Mouse (Mus musculus): Measurements from ENCODE around the gene Fam199x. TPM values are rescaled to one million over a fixed set of nuclear protein-coding genes. Genes with fewer than 3 reads are reported as not detected.

Fam199x gene
- 12.0 and 12.1 TPM in 2 replicates for polyA plus RNA-seq (2014; fragmentation: Nextera tagmentation; extraction: Ambion mirVana)

GRCm38 (mm10) chrX:137049425-137050225 is at the start of gene Fam199x:
Fam199x (plus strand) TSS chrX:137049594.
- WGBS = 14% methylated on average over 15 of the region's 62 CpGs
- H3K9ac ChIP-seq (ENCODE audit: low read depth, low read length) = peak within 1 kb of the TSS; percentile 60
- no peaks in the 10 kb centered on the region for H3K9me3 ChIP-seq (ENCODE audit: control insufficient read depth, low read length)
- peak within 1 kb of the TSS; percentile 6; the same call in 1 of the 2 replicates for H3K27ac ChIP-seq (ENCODE audit: low read depth, low read length)
- peak within 1 kb of the TSS; percentile 61 for H3K4me3 ChIP-seq (ENCODE audit: low read depth, low read length)
- H3K36me3 ChIP-seq (ENCODE audit: control insufficient read depth, insufficient read depth, low read length) = no peaks in the 10 kb centered on the region
- DNase-seq (ENCODE audit: low spot score) (peak; percentile 80), ATAC-seq (ENCODE audit: low FRiP score) (peak; percentile 97)
- no peaks in the 10 kb centered on the region for H3K27me3 ChIP-seq (ENCODE audit: control insufficient read depth, insufficient read depth, low read length)
- peak within 1 kb of the TSS; percentile 63 for H3K4me2 ChIP-seq (replicated peaks; ENCODE audit: low read depth, low read length)
- H3K4me1 ChIP-seq (replicated peaks; ENCODE audit: control insufficient read depth, insufficient read depth, low read length) = no peaks in the 10 kb centered on the region

GRCm38 (mm10) chrX:137015099-137015709 is 34.2 kb upstream of the Fam199x start:
- DNase-seq (ENCODE audit: low spot score) = peak; percentile 71
- no peak overlapping the region for H3K9ac ChIP-seq (ENCODE audit: low read depth, low read length)
- H3K4me3 ChIP-seq (ENCODE audit: low read depth, low read length) = no peak overlapping the region
- WGBS = 53% methylated on average over 6 of the region's 6 CpGs
- H3K27me3 ChIP-seq (ENCODE audit: control insufficient read depth, insufficient read depth, low read length) = no peaks in the 10 kb centered on the region
- no peaks in the 10 kb centered on the region for H3K9me3 ChIP-seq (ENCODE audit: control insufficient read depth, low read length)
- H3K27ac ChIP-seq (ENCODE audit: low read depth, low read length) = no peak overlapping the region
- H3K4me2 ChIP-seq (replicated peaks; ENCODE audit: low read depth, low read length) = no peak overlapping the region
- peak; percentile 43; the same call in 1 of the 2 replicates for ATAC-seq (ENCODE audit: low FRiP score)
- no peaks in the 10 kb centered on the region for H3K36me3 ChIP-seq (ENCODE audit: control insufficient read depth, insufficient read depth, low read length)
- H3K4me1 ChIP-seq (replicated peaks; ENCODE audit: control insufficient read depth, insufficient read depth, low read length) = no peaks in the 10 kb centered on the region

GRCm38 (mm10) chrX:137017668-137018067 is 31.7 kb upstream of the Fam199x start:
- 70% methylated on average over 1 of the region's 1 CpGs for WGBS
- Histone ChIP-seq H3K9me3 (ENCODE audit: control insufficient read depth, low read length) (no peaks in the 10 kb centered on the region), H3K4me2 (replicated peaks; ENCODE audit: low read depth, low read length) (no peak overlapping the region), H3K4me3 (ENCODE audit: low read depth, low read length) (no peak overlapping the region), H3K36me3 (ENCODE audit: control insufficient read depth, insufficient read depth, low read length) (no peaks in the 10 kb centered on the region), H3K9ac (ENCODE audit: low read depth, low read length) (no peak overlapping the region), H3K27ac (ENCODE audit: low read depth, low read length) (no peak overlapping the region), H3K4me1 (replicated peaks; ENCODE audit: control insufficient read depth, insufficient read depth, low read length) (no peaks in the 10 kb centered on the region), H3K27me3 (ENCODE audit: control insufficient read depth, insufficient read depth, low read length) (no peaks in the 10 kb centered on the region)
- ATAC-seq (ENCODE audit: low FRiP score) (no peak), DNase-seq (ENCODE audit: low spot score) (no peak)

- H3K9ac ChIP-seq (ENCODE audit: low read depth, low read length) = no peak overlapping the region
- H3K4me2 ChIP-seq (replicated peaks; ENCODE audit: low read depth, low read length) = no peak overlapping the region
- ATAC-seq (ENCODE audit: low FRiP score) (no peak), DNase-seq (ENCODE audit: low spot score) (peak; percentile 77)
- H3K27ac ChIP-seq (ENCODE audit: low read depth, low read length) = no peak overlapping the region
- H3K36me3 ChIP-seq (ENCODE audit: control insufficient read depth, insufficient read depth, low read length) = no peaks in the 10 kb centered on the region
- no peak overlapping the region for H3K4me3 ChIP-seq (ENCODE audit: low read depth, low read length)
- WGBS = 28% methylated on average over 1 of the region's 1 CpGs
- H3K9me3 ChIP-seq (ENCODE audit: control insufficient read depth, low read length) = no peaks in the 10 kb centered on the region
- H3K27me3 ChIP-seq (ENCODE audit: control insufficient read depth, insufficient read depth, low read length) = no peaks in the 10 kb centered on the region
- H3K4me1 ChIP-seq (replicated peaks; ENCODE audit: control insufficient read depth, insufficient read depth, low read length) = no peaks in the 10 kb centered on the region
Observed at GRCm38 (mm10) chrX:137019310-137019709, 30.1 kb upstream of the Fam199x start.

GRCm38 (mm10) chrX:137030916-137031315 is 18.5 kb upstream of the Fam199x start:
- Histone ChIP-seq H3K4me2 (replicated peaks; ENCODE audit: low read depth, low read length) (no peak overlapping the region), H3K4me1 (replicated peaks; ENCODE audit: control insufficient read depth, insufficient read depth, low read length) (no peaks in the 10 kb centered on the region), H3K27me3 (ENCODE audit: control insufficient read depth, insufficient read depth, low read length) (no peaks in the 10 kb centered on the region), H3K4me3 (ENCODE audit: low read depth, low read length) (no peak overlapping the region), H3K9ac (ENCODE audit: low read depth, low read length) (no peak overlapping the region), H3K27ac (ENCODE audit: low read depth, low read length) (no peak overlapping the region), H3K36me3 (ENCODE audit: control insufficient read depth, insufficient read depth, low read length) (no peaks in the 10 kb centered on the region), H3K9me3 (ENCODE audit: control insufficient read depth, low read length) (no peaks in the 10 kb centered on the region)
- DNase-seq (ENCODE audit: low spot score) (no peak), ATAC-seq (ENCODE audit: low FRiP score) (no peak)
- WGBS = 97% methylated on average over 8 of the region's 8 CpGs

GRCm38 (mm10) chrX:137031726-137032125 is 17.7 kb upstream of the Fam199x start:
- Histone ChIP-seq H3K27ac (ENCODE audit: low read depth, low read length) (no peak overlapping the region), H3K9ac (ENCODE audit: low read depth, low read length) (no peak overlapping the region), H3K4me2 (replicated peaks; ENCODE audit: low read depth, low read length) (no peak overlapping the region), H3K4me3 (ENCODE audit: low read depth, low read length) (no peak overlapping the region), H3K9me3 (ENCODE audit: control insufficient read depth, low read length) (no peaks in the 10 kb centered on the region), H3K4me1 (replicated peaks; ENCODE audit: control insufficient read depth, insufficient read depth, low read length) (no peaks in the 10 kb centered on the region), H3K27me3 (ENCODE audit: control insufficient read depth, insufficient read depth, low read length) (no peaks in the 10 kb centered on the region), H3K36me3 (ENCODE audit: control insufficient read depth, insufficient read depth, low read length) (no peaks in the 10 kb centered on the region)
- no peak for ATAC-seq (ENCODE audit: low FRiP score)
- WGBS = 96% methylated on average over 5 of the region's 5 CpGs
- no peak for DNase-seq (ENCODE audit: low spot score)

- no peaks in the 10 kb centered on the region for H3K36me3 ChIP-seq (ENCODE audit: control insufficient read depth, insufficient read depth, low read length)
- no peak overlapping the region for H3K9ac ChIP-seq (ENCODE audit: low read depth, low read length)
- DNase-seq (ENCODE audit: low spot score) (no peak), ATAC-seq (ENCODE audit: low FRiP score) (no peak)
- WGBS = 70% methylated on average over 4 of the region's 4 CpGs
- no peaks in the 10 kb centered on the region for H3K9me3 ChIP-seq (ENCODE audit: control insufficient read depth, low read length)
- no peaks in the 10 kb centered on the region for H3K27me3 ChIP-seq (ENCODE audit: control insufficient read depth, insufficient read depth, low read length)
- H3K4me1 ChIP-seq (replicated peaks; ENCODE audit: control insufficient read depth, insufficient read depth, low read length) = no peaks in the 10 kb centered on the region
- no peak overlapping the region for H3K4me2 ChIP-seq (replicated peaks; ENCODE audit: low read depth, low read length)
- H3K4me3 ChIP-seq (ENCODE audit: low read depth, low read length) = no peak overlapping the region
- H3K27ac ChIP-seq (ENCODE audit: low read depth, low read length) = no peak overlapping the region
Observed at GRCm38 (mm10) chrX:137034322-137034721, 15.1 kb upstream of the Fam199x start.

- Histone ChIP-seq H3K4me2 (replicated peaks; ENCODE audit: low read depth, low read length) (peak overlapping the region; percentile 44), H3K27ac (ENCODE audit: low read depth, low read length) (peak overlapping the region; percentile 80; the same call in 1 of the 2 replicates), H3K9ac (ENCODE audit: low read depth, low read length) (peak overlapping the region; percentile 70), H3K36me3 (ENCODE audit: control insufficient read depth, insufficient read depth, low read length) (no peaks in the 10 kb centered on the region), H3K4me1 (replicated peaks; ENCODE audit: control insufficient read depth, insufficient read depth, low read length) (no peaks in the 10 kb centered on the region), H3K9me3 (ENCODE audit: control insufficient read depth, low read length) (no peaks in the 10 kb centered on the region), H3K4me3 (ENCODE audit: low read depth, low read length) (peak overlapping the region; percentile 48), H3K27me3 (ENCODE audit: control insufficient read depth, insufficient read depth, low read length) (no peaks in the 10 kb centered on the region)
- no peak for DNase-seq (ENCODE audit: low spot score)
- no peak for ATAC-seq (ENCODE audit: low FRiP score)
- 17% methylated on average over 12 of the region's 12 CpGs for WGBS
Observed at GRCm38 (mm10) chrX:137037470-137037999, 11.9 kb upstream of the Fam199x start.

All from hindbrain, embryonic 11.5 days (tissue).